Mouse (Mus musculus): ENCODE data around the gene Psmb3. TPM values are rescaled to one million over a fixed set of nuclear protein-coding genes. Genes with fewer than 3 reads are reported as not detected.

The Psmb3 gene
- 212 TPM for polyA plus RNA-seq (2014; fragmentation: Illumina TruSeq; extraction: RNeasy Lipid Tissue Mini Kit (QIAGEN cat#74804); ENCODE audit: insufficient read depth, low read depth, low replicate concordance)

GRCm38 (mm10) chr11:97703039-97703826 is at the start of gene Psmb3:
Psmb3 (plus strand) TSS chr11:97703399.

GRCm38 (mm10) chr11:97662893-97663527 is 40.2 kb upstream of the Psmb3 start, which contains the start of gene Mllt6:
Mllt6 (plus strand) TSS chr11:97663414.

GRCm38 (mm10) chr11:97685613-97686321 is 17.4 kb upstream of the Psmb3 start, which contains the start of gene Cisd3:
Cisd3 (plus strand) TSS chr11:97685826.

GRCm38 (mm10) chr11:97700003-97700745 is 3.0 kb upstream of the Psmb3 start, which contains the start of gene Pcgf2:
Pcgf2 (minus strand) TSS chr11:97700497.

GRCm38 (mm10) chr11:97744063-97744717 is 41.0 kb downstream of the Psmb3 start, which contains the start of gene Pip4k2b:
Pip4k2b (minus strand) TSS chr11:97744704.

Other genes starting within 250 kb of the Psmb3 start
- gene 4933428G20Rik, start 203.1 kb upstream of the Psmb3 start, polyA plus RNA-seq (2014; fragmentation: Illumina TruSeq; extraction: RNeasy Lipid Tissue Mini Kit (QIAGEN cat#74804); ENCODE audit: insufficient read depth, low read depth, low replicate concordance): not detected
- 1.5 TPM for gene Srcin1, start 127.2 kb upstream of the Psmb3 start, polyA plus RNA-seq (2014; fragmentation: Illumina TruSeq; extraction: RNeasy Lipid Tissue Mini Kit (QIAGEN cat#74804); ENCODE audit: insufficient read depth, low read depth, low replicate concordance)
- gene Epop, start 73.7 kb upstream of the Psmb3 start, polyA plus RNA-seq (2014; fragmentation: Illumina TruSeq; extraction: RNeasy Lipid Tissue Mini Kit (QIAGEN cat#74804); ENCODE audit: insufficient read depth, low read depth, low replicate concordance): 3.0 TPM
- gene Mllt6, start 40.0 kb upstream of the Psmb3 start, polyA plus RNA-seq (2014; fragmentation: Illumina TruSeq; extraction: RNeasy Lipid Tissue Mini Kit (QIAGEN cat#74804); ENCODE audit: insufficient read depth, low read depth, low replicate concordance): 18.8 TPM
- 46.0 TPM for gene Cisd3, start 17.6 kb upstream of the Psmb3 start, polyA plus RNA-seq (2014; fragmentation: Illumina TruSeq; extraction: RNeasy Lipid Tissue Mini Kit (QIAGEN cat#74804); ENCODE audit: insufficient read depth, low read depth, low replicate concordance)
- gene Pcgf2, start 2.9 kb upstream of the Psmb3 start, polyA plus RNA-seq (2014; fragmentation: Illumina TruSeq; extraction: RNeasy Lipid Tissue Mini Kit (QIAGEN cat#74804); ENCODE audit: insufficient read depth, low read depth, low replicate concordance): 12.3 TPM
- gene Pip4k2b, start 41.3 kb downstream of the Psmb3 start, polyA plus RNA-seq (2014; fragmentation: Illumina TruSeq; extraction: RNeasy Lipid Tissue Mini Kit (QIAGEN cat#74804); ENCODE audit: insufficient read depth, low read depth, low replicate concordance): 8.3 TPM
- 7.0 TPM for gene Cwc25, start 63.2 kb downstream of the Psmb3 start, polyA plus RNA-seq (2014; fragmentation: Illumina TruSeq; extraction: RNeasy Lipid Tissue Mini Kit (QIAGEN cat#74804); ENCODE audit: insufficient read depth, low read depth, low replicate concordance)
- not detected for gene 1700001P01Rik, start 72.5 kb downstream of the Psmb3 start, polyA plus RNA-seq (2014; fragmentation: Illumina TruSeq; extraction: RNeasy Lipid Tissue Mini Kit (QIAGEN cat#74804); ENCODE audit: insufficient read depth, low read depth, low replicate concordance)
- gene Rpl23, start 79.0 kb downstream of the Psmb3 start, polyA plus RNA-seq (2014; fragmentation: Illumina TruSeq; extraction: RNeasy Lipid Tissue Mini Kit (QIAGEN cat#74804); ENCODE audit: insufficient read depth, low read depth, low replicate concordance): 974 TPM
- gene Lasp1, start 95.6 kb downstream of the Psmb3 start, polyA plus RNA-seq (2014; fragmentation: Illumina TruSeq; extraction: RNeasy Lipid Tissue Mini Kit (QIAGEN cat#74804); ENCODE audit: insufficient read depth, low read depth, low replicate concordance): 63.9 TPM
- 2.6 TPM for gene B230217C12Rik, start 137.4 kb downstream of the Psmb3 start, polyA plus RNA-seq (2014; fragmentation: Illumina TruSeq; extraction: RNeasy Lipid Tissue Mini Kit (QIAGEN cat#74804); ENCODE audit: insufficient read depth, low read depth, low replicate concordance)
- not detected for gene Fbxo47, start 180.8 kb downstream of the Psmb3 start, polyA plus RNA-seq (2014; fragmentation: Illumina TruSeq; extraction: RNeasy Lipid Tissue Mini Kit (QIAGEN cat#74804); ENCODE audit: insufficient read depth, low read depth, low replicate concordance)